Mouse (Mus musculus) megakaryocyte progenitor cell, adult 5-6 weeks (primary cell): ENCODE data around the gene Coro1b. TPM values are rescaled to one million over a fixed set of nuclear protein-coding genes. Genes with fewer than 3 reads are reported as not detected.
A peak's percentile ranks its signal among the peaks of the same experiment; 100 is the strongest.

ENCODE experiments used
- ATAC-seq: replicated peaks from 2 replicates; pipeline ENCODE4 v1.8.0; 2016; ENCODE audit warnings: mild to moderate bottlenecking, moderate TSS enrichment, inconsistent platforms; ENCODE audit not compliant: poor library complexity
- total RNA-seq, 2 experiments: library from RNA; stranded (forward) in 1 of 2; stranded (reverse) in 1 of 2; fragments of 157-497, 149-512 nt in 1 of 2; fragments of 200-1000 nt in 1 of 2; gene quantifications; 2 replicates each; pipeline versions ENCODE4 v1.2.3 to v1.2.4; 2015 to 2017

Coro1b gene
- total RNA-seq, 2 experiments from 2014 or later, result 83.5 to 138 TPM

GRCm38 (mm10) chr19:4140147-4140546, 8.3 kb upstream of the Coro1b start:
- no peak for ATAC-seq

GRCm38 (mm10) chr19:4142416-4143173, 5.8 kb upstream of the Coro1b start:
- ATAC-seq, result no peak

- ATAC-seq, result no peak
Observed at GRCm38 (mm10) chr19:4143759-4144268, 4.6 kb upstream of the Coro1b start, which contains the start of gene Cabp4. Gene Cabp4 (minus strand): TSS chr19:4144033.

- ATAC-seq, result no peak
Observed at GRCm38 (mm10) chr19:4144550-4145498, 3.6 kb upstream of the Coro1b start.

GRCm38 (mm10) chr19:4145936-4146335, 2.5 kb upstream of the Coro1b start:
- ATAC-seq, result no peak

GRCm38 (mm10) chr19:4146366-4147021, 1.9 kb upstream of the Coro1b start:
- ATAC-seq, result no peak

GRCm38 (mm10) chr19:4147022-4147405, 1.4 kb upstream of the Coro1b start:
- peak; percentile 24; the same call in 1 of the 2 replicates for ATAC-seq

GRCm38 (mm10) chr19:4147782-4148490, 483 bp upstream of the Coro1b start:
- no peak for ATAC-seq

GRCm38 (mm10) chr19:4148819-4149218, 400 bp downstream of the Coro1b start:
- ATAC-seq, result no peak

GRCm38 (mm10) chr19:4149283-4149682, 864 bp downstream of the Coro1b start:
- ATAC-seq, result no peak

- ATAC-seq, result no peak
Observed at GRCm38 (mm10) chr19:4149764-4150461, 1.5 kb downstream of the Coro1b start.

- ATAC-seq, result no peak
Observed at GRCm38 (mm10) chr19:4150567-4151487, 2.4 kb downstream of the Coro1b start.

GRCm38 (mm10) chr19:4151488-4151860, 3.1 kb downstream of the Coro1b start:
- no peak for ATAC-seq

GRCm38 (mm10) chr19:4151898-4152297, 3.5 kb downstream of the Coro1b start:
- ATAC-seq, result no peak

GRCm38 (mm10) chr19:4152445-4153231, 4.2 kb downstream of the Coro1b start:
- no peak for ATAC-seq

GRCm38 (mm10) chr19:4153232-4153654, 4.8 kb downstream of the Coro1b start, which contains the start of gene Ptprcap:
Gene Ptprcap (plus strand): TSS chr19:4153604.
- ATAC-seq, result no peak

GRCm38 (mm10) chr19:4154437-4155222, 6.2 kb downstream of the Coro1b start:
- peak; percentile 66 for ATAC-seq
